Mouse (Mus musculus): ENCODE measurements around the gene Ifngr2.

GRCm38 (mm10) chr16:91571105-91571504, 24.2 kb downstream of the Ifngr2 start:
- no peak for TF ChIP-seq GATA1 (IDR thresholded peaks at IDR 0.05; ENCODE audit: borderline replicate concordance, low read length)
- no peak for TF ChIP-seq FLI1 (IDR thresholded peaks at IDR 0.05; ENCODE audit: low read length)
